Mouse (Mus musculus): ENCODE measurements around the gene Lrmp. TPM values are rescaled to one million over a fixed set of nuclear protein-coding genes. Genes with fewer than 3 reads are reported as not detected.

Lrmp gene
- polyA plus RNA-seq, 1 experiment from 2014 or later, result 2.6 TPM

- WGBS, result 90% methylated on average over 8 of the region's 8 CpGs
- Histone ChIP-seq H3K27ac (replicated peaks) (no peak overlapping the region), H3K4me3 (no peak overlapping the region), H3K9me3 (replicated peaks) (no peaks in the 10 kb centered on the region), H3K4me1 (no peaks in the 10 kb centered on the region), H3K36me3 (no peaks in the 10 kb centered on the region), H3K27me3 (ENCODE audit: low read depth, poor library complexity, severe bottlenecking) (no peaks in the 10 kb centered on the region)
- no peak for DNase-seq (ENCODE audit: low spot score)
These were observed 82.7 kb downstream of the Lrmp start for GRCm38 (mm10) chr6:145197949-145198686.

GRCm38 (mm10) chr6:145202432-145203125 is 87.1 kb downstream of the Lrmp start:
- H3K4me3 ChIP-seq, result no peak overlapping the region
- H3K4me1 ChIP-seq, result no peaks in the 10 kb centered on the region
- no peaks in the 10 kb centered on the region for H3K9me3 ChIP-seq (replicated peaks)
- no peak for DNase-seq (ENCODE audit: low spot score)
- WGBS, result 82% methylated on average over 13 of the region's 13 CpGs
- no peaks in the 10 kb centered on the region for H3K36me3 ChIP-seq
- H3K27me3 ChIP-seq (ENCODE audit: low read depth, poor library complexity, severe bottlenecking), result no peaks in the 10 kb centered on the region
- H3K27ac ChIP-seq (replicated peaks), result no peak overlapping the region

GRCm38 (mm10) chr6:145204440-145204839 is 89.0 kb downstream of the Lrmp start:
- H3K36me3 ChIP-seq, result no peaks in the 10 kb centered on the region
- no peak overlapping the region for H3K4me3 ChIP-seq
- WGBS, result 94% methylated on average over 6 of the region's 6 CpGs
- no peaks in the 10 kb centered on the region for H3K9me3 ChIP-seq (replicated peaks)
- no peaks in the 10 kb centered on the region for H3K4me1 ChIP-seq
- H3K27ac ChIP-seq (replicated peaks), result no peak overlapping the region
- no peaks in the 10 kb centered on the region for H3K27me3 ChIP-seq (ENCODE audit: low read depth, poor library complexity, severe bottlenecking)
- no peak for DNase-seq (ENCODE audit: low spot score)

GRCm38 (mm10) chr6:145205142-145205541 is 89.7 kb downstream of the Lrmp start:
- Histone ChIP-seq H3K27ac (replicated peaks) (no peak overlapping the region), H3K4me1 (peaks cover 2% of the 10 kb centered on the region), H3K9me3 (replicated peaks) (no peaks in the 10 kb centered on the region), H3K4me3 (no peak overlapping the region), H3K27me3 (ENCODE audit: low read depth, poor library complexity, severe bottlenecking) (no peaks in the 10 kb centered on the region), H3K36me3 (no peaks in the 10 kb centered on the region)
- 72% methylated on average over 10 of the region's 10 CpGs for WGBS
- no peak for DNase-seq (ENCODE audit: low spot score)

GRCm38 (mm10) chr6:145210056-145210680 is 94.7 kb downstream of the Lrmp start:
- peak overlapping the region; percentile 95 for H3K27ac ChIP-seq (replicated peaks)
- no peak for DNase-seq (ENCODE audit: low spot score)
- H3K27me3 ChIP-seq (ENCODE audit: low read depth, poor library complexity, severe bottlenecking), result no peaks in the 10 kb centered on the region
- H3K4me3 ChIP-seq, result peak overlapping the region; percentile 83
- H3K9me3 ChIP-seq (replicated peaks), result no peaks in the 10 kb centered on the region
- WGBS, result 44% methylated on average over 8 of the region's 8 CpGs
- H3K4me1 ChIP-seq, result peaks cover 18% of the 10 kb centered on the region
- no peaks in the 10 kb centered on the region for H3K36me3 ChIP-seq

GRCm38 (mm10) chr6:145210816-145211338 is 95.4 kb downstream of the Lrmp start, which contains the start of the genes Casc1 and Etfrf1:
Gene Casc1 (minus strand): TSS chr6:145211005.
Gene Etfrf1 (plus strand): TSS chr6:145211134.
- Histone ChIP-seq H3K27ac (replicated peaks) (peak within 1 kb of the TSS; percentile 95), H3K4me1 (peaks cover 18% of the 10 kb centered on the region), H3K27me3 (ENCODE audit: low read depth, poor library complexity, severe bottlenecking) (no peaks in the 10 kb centered on the region), H3K4me3 (peak within 1 kb of the TSS; percentile 83), H3K36me3 (0 out of 2 replicates have a peak, but pooled peaks cover 2% of the 10 kb centered on the region), H3K9me3 (replicated peaks) (no peaks in the 10 kb centered on the region)
- DNase-seq (ENCODE audit: low spot score), result peak; percentile 99
- whole genome bisulfite sequencing, result under 1% methylated on average over 36 of the region's 36 CpGs

GRCm38 (mm10) chr6:145211376-145212305 is 96.2 kb downstream of the Lrmp start:
- no peaks in the 10 kb centered on the region for H3K9me3 ChIP-seq (replicated peaks)
- DNase-seq (ENCODE audit: low spot score), result no peak
- WGBS, result 5% methylated on average over 21 of the region's 21 CpGs
- no peaks in the 10 kb centered on the region for H3K27me3 ChIP-seq (ENCODE audit: low read depth, poor library complexity, severe bottlenecking)
- H3K4me3 ChIP-seq, result peak overlapping the region; percentile 83
- H3K36me3 ChIP-seq, result peaks cover 7% of the 10 kb centered on the region; the same call in 1 of the 2 replicates
- H3K27ac ChIP-seq (replicated peaks), result peak overlapping the region; percentile 95
- H3K4me1 ChIP-seq, result peaks cover 18% of the 10 kb centered on the region

GRCm38 (mm10) chr6:145213916-145214315 is 98.5 kb downstream of the Lrmp start:
- DNase-seq (ENCODE audit: low spot score), result no peak
- Histone ChIP-seq H3K27me3 (ENCODE audit: low read depth, poor library complexity, severe bottlenecking) (no peaks in the 10 kb centered on the region), H3K9me3 (replicated peaks) (no peaks in the 10 kb centered on the region), H3K27ac (replicated peaks) (no peak overlapping the region), H3K36me3 (peaks cover 25% of the 10 kb centered on the region), H3K4me1 (peaks cover 18% of the 10 kb centered on the region), H3K4me3 (no peak overlapping the region)
- 89% methylated on average over 2 of the region's 2 CpGs for WGBS

GRCm38 (mm10) chr6:145215826-145216225 is 100.4 kb downstream of the Lrmp start:
- peaks cover 43% of the 10 kb centered on the region for H3K36me3 ChIP-seq
- H3K27me3 ChIP-seq (ENCODE audit: low read depth, poor library complexity, severe bottlenecking), result no peaks in the 10 kb centered on the region
- no peak overlapping the region for H3K4me3 ChIP-seq
- H3K9me3 ChIP-seq (replicated peaks), result no peaks in the 10 kb centered on the region
- H3K4me1 ChIP-seq, result peaks cover 11% of the 10 kb centered on the region
- H3K27ac ChIP-seq (replicated peaks), result no peak overlapping the region
- no peak for DNase-seq (ENCODE audit: low spot score)
- WGBS, result 94% methylated on average over 3 of the region's 3 CpGs

- Histone ChIP-seq H3K36me3 (peaks cover 37% of the 10 kb centered on the region), H3K9me3 (replicated peaks) (no peaks in the 10 kb centered on the region), H3K27ac (replicated peaks) (no peak overlapping the region), H3K27me3 (ENCODE audit: low read depth, poor library complexity, severe bottlenecking) (no peaks in the 10 kb centered on the region), H3K4me1 (no peaks in the 10 kb centered on the region), H3K4me3 (no peak overlapping the region)
- WGBS, result 96% methylated on average over 6 of the region's 6 CpGs
- no peak for DNase-seq (ENCODE audit: low spot score)
These were observed 108.8 kb downstream of the Lrmp start for GRCm38 (mm10) chr6:145224246-145224645.

Data from midbrain, embryonic 10.5 days (tissue).